Mouse (Mus musculus) A20 (cell line): ENCODE data around the gene 2810006K23Rik.
A peak's percentile ranks its signal among the peaks of the same experiment; 100 is the strongest.

ENCODE experiments used
- DNase-seq: peaks from one replicate; pipeline ENCODE4 v3.0.0-alpha.2; 2011; ENCODE audit warnings: low read depth, low spot score

The 2810006K23Rik gene

DNA sequence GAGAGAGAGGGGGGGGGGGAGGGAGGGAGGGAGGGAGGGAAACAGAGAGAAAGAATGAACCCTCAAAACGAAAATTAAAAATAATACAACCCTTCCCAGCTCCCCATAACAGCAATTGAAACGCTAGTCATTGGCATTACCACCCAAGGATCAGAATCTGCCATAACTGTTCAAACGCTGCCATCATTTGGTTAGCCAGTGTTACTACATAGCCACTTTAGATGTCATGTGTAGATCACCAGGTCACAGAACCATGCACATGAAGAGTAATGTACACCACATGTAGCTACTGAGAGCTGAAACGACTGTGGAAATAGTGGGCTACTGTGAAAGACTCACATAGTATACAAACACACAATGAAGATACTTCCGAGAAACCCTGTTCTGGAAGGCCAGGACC is 60.0 kb downstream of the 2810006K23Rik start:
- DNase-seq: peak; percentile 19
